Mouse (Mus musculus): ENCODE measurements around the gene Gkn1.

- TF ChIP-seq TCF12 (IDR thresholded peaks at IDR 0.05; ENCODE audit: low read depth, low read length) (peak; percentile 45; the same call in 1 of the 2 replicates), POLR2A (IDR thresholded peaks at IDR 0.05; ENCODE audit: low read depth, low read length) (no peak), CTCF (conservative IDR thresholded peaks at IDR 0.05 in 1 of 2, IDR thresholded peaks at IDR 0.05 in 1 of 2; ENCODE audit: low read depth in 2 of 2, low read length in 2 of 2) (no peak), NRF1 (IDR thresholded peaks at IDR 0.05; ENCODE audit: low read depth, low read length) (no peak), EP300 (IDR thresholded peaks at IDR 0.05; ENCODE audit: low read length) (peak; percentile 81), POLR2AphosphoS2 (IDR thresholded peaks at IDR 0.05; ENCODE audit: low read depth, low read length) (no peak), HCFC1 (IDR thresholded peaks at IDR 0.05; ENCODE audit: low read depth, low read length) (0 out of 2 replicates have a peak, but pooled peaks have one; percentile 26), TBP (conservative IDR thresholded peaks at IDR 0.05; ENCODE audit: low read depth, low read length) (no peak), USF1 (IDR thresholded peaks at IDR 0.05; ENCODE audit: low read depth, low read length) (no peak)
These were observed 49.3 kb upstream of the Gkn1 start for GRCm38 (mm10) chr6:87399886-87400566.
